Mouse (Mus musculus) lung, postnatal 10 days (tissue): ENCODE measurements around the gene Mok.
"Not testable (repeated sequence)": the region's sequence is repeated elsewhere in the genome, so short reads cannot be mapped to it uniquely, and the experiment has no call there.

Source experiments
- DNase-seq: peaks from one replicate; pipeline ENCODE4 v3.0.0; 2021

Mok gene

GRCm38 (mm10) chr12:110840348-110841198 lies at the start of gene Mok:
TSS of gene Mok (minus strand) at chr12:110840939.
- DNase-seq: peak; percentile 97

DNA sequence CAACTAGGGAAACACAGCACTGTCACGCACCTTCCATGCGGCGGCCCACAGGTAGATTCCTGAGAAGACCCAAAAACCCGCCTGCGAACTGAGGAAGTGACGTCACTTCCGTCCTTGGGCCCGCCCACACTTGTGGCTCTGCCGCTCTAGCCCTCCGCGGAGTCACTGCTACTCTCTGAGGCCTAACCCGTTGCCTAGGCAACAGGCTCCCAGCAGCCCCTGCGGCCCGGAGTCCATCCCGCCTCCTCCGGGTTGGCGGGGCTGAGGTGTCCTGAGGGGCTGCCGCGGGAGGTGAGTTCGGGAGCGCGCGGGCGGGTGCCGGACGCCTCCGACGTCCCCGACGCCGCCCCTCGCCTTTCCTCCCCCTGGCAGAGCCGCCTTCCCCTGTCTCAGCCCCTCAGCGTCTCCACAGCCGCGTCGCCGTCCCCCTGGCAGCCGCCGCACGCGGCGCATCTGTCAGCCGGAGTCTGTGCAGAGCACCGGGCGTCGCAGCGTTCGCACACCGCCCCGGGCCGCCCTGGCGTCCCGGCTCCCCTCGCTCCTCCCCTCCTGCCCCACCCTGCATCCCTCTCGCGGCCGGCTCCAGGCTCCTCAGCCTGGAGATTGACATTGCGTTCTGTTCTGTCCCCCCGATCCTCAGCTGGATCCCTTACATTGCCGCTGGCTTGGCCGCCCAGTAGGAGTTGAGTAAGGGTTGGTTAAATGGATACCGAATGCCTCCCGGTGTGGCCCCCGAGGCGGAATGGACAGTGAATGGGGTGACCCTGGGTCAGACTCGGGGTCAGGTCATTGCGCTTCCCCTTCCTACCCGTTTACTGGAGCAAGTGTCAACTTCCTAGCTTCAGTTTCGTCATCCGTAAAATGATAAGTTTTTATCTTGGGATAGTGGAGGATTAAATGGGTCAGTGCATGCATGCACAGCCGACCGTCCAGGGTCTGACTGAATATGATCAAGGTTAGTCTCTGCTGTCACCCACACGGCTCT lies 48.6 kb upstream of the Mok start, which contains the start of the genes Cinp and Tecpr2:
TSS of gene Cinp (minus strand) at position 110 of the 985 bp plus-strand sequence.
TSS of gene Tecpr2 (plus strand) at position 229 of the 985 bp plus-strand sequence.
- peak; percentile 98 for DNase-seq

- no peak for DNase-seq
These were observed 47.9 kb upstream of the Mok start for GRCm38 (mm10) chr12:110888606-110889005.

GRCm38 (mm10) chr12:110888106-110888505 lies 47.4 kb upstream of the Mok start:
- no peak for DNase-seq

- no peak for DNase-seq
These were observed 44.5 kb upstream of the Mok start for GRCm38 (mm10) chr12:110885251-110885650.

GRCm38 (mm10) chr12:110882291-110882690 lies 41.6 kb upstream of the Mok start:
- no peak for DNase-seq

- no peak for DNase-seq
These were observed 34.6 kb upstream of the Mok start for GRCm38 (mm10) chr12:110875351-110875750.

DNA sequence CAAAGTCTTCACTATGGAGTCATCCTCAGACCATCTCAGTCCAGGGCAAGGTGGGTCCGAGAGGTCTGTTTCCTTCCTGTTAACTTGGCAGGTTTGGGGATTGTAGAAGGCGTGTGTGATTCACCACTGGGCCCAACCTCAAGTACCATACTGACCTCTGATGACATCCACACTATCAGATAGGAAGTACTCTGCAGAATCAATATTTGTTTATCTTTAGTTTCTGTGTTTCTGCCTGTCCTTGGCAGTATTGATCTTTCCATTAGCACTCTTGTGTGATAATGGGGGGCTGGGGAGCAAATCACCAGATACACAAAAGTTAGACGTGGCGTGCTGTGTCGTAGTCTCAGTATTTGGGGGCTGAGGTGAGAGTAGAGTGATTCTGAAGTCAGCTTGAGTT lies 30.5 kb upstream of the Mok start:
- no peak for DNase-seq

GRCm38 (mm10) chr12:110870107-110870506 lies 29.4 kb upstream of the Mok start:
- no peak for DNase-seq

GRCm38 (mm10) chr12:110865989-110866388 lies 25.2 kb upstream of the Mok start:
- no peak for DNase-seq

DNA sequence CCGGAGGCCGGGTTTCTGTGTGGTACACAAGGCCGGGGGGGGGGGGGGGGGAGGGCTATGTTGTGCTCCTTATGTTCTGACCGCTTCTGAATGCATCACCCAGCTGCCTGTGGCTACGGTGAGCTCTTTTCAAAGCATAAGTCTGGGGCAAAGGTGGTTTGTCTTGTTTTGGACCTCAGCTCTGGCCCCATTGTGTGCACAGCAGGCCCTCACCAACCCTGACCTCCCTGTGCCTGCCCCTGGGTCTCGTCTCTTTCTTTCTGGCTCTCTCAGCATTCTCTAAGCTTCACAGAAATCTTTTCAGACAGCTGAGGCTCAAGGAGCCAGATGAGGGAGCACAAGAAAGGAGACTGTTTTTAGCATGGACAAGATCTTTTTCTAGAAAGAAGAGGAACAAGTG lies 24.8 kb upstream of the Mok start:
- no peak for DNase-seq

DNA sequence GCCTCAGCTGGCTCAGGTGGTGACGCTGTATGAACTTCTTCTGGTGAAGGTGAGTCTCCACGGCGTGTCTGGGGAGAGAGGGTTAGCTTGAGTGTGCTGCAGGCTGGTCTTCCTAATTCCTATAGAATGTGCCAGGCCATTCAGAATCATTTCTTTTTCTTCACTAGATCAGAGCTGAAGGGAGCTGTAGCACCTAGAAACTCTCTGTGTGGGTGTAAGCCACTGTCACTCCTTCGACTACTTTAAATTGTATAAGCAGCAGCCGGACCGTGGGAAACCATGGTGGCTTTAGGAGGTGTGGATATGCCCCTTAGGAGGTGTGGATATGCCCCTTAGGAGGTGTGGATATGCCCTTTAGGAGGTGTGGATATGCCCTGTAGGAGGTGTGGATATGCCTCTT lies 23.3 kb upstream of the Mok start:
- no peak for DNase-seq

GRCm38 (mm10) chr12:110861256-110861655 lies 20.5 kb upstream of the Mok start:
- DNase-seq: no peak

- DNase-seq: no peak
These were observed 19.6 kb upstream of the Mok start for GRCm38 (mm10) chr12:110860293-110860692.

DNA sequence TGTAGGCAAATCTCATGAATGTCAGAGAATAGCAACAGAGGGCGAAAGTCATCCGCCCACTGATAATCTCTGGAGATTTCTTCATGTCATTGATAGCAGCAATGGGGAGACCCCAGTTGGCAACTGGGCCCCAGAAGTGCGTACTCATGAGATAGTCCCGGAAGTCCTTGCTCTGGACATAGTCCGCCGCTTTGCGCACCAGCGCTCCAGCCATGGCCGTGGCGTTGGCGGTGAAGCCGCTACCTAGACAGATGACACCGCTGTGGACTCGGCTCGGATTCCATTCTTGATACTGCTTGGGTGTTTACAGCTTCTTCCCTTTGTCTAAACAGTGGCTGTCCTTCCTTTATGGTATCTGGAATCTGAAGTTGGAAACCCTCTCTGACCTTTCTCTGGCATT lies 17.9 kb upstream of the Mok start:
- not testable (repeated sequence) for DNase-seq

GRCm38 (mm10) chr12:110857196-110857595 lies 16.5 kb upstream of the Mok start:
- peak; percentile 37 for DNase-seq

DNA sequence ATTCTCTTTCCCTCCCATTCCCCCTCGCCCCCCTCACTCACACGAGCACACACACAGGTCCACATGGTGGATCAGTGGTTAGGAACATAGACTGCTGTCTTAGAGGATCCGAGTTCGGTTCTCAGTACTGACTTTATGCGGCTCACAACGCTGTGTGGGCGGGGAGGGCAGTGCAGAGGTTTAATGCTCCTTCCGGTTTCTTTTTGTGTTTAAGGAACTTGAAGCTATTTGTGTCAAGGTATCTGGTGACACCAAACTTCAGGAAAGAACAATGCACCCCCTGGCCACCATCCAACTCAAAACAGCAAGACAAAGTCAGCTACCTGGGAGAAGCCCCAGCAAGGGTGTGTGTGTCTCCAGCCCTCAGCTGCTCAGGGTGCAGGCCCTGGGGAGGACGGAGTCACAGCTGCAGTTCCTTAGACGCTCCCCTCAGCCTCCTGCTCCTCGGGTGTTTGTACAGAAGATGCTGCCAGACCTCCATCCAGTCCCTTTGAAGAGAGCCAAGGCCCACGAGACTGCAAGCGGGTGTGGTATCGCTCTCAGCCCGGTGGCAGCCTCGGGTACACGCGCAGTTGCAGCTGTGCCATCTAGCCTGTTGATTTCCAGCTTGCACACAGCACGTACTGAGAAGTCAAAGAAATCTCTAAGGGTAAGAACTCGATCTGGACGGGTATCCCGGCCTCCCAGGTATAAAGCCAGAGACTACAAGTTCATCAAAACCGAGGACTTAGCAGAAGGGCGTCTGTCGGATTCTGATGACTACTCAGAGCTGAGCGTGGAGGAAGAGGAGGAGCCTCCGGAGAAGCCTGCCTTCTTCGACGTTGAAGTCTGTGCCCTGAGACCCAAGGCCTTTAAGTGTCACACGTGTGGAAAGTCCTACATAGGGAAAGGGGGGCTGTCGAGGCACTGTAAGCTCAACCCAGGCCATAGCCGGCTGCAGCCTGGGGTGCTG lies 14.3 kb upstream of the Mok start:
- no peak for DNase-seq

GRCm38 (mm10) chr12:110851923-110852322 lies 11.2 kb upstream of the Mok start:
- DNase-seq: no peak

- no peak for DNase-seq
These were observed 10.7 kb upstream of the Mok start for GRCm38 (mm10) chr12:110851414-110851813.

- DNase-seq: no peak
These were observed 10.2 kb upstream of the Mok start for GRCm38 (mm10) chr12:110850929-110851256.

- DNase-seq: peak; percentile 90
These were observed 9.5 kb upstream of the Mok start, which contains the start of gene Zfp839 for GRCm38 (mm10) chr12:110850010-110850928. TSS of gene Zfp839 (plus strand) at chr12:110850253.
